24 mouse cellular contexts compared by ENCODE assay signal in genomic region chr11:65006047-65006446, GRCm38 (mm10).
"Had no signal": no experiment of that assay in that cellular context is flagged by ENCODE, and none has a peak within 500 bp of the region (broad histone marks: within the 10 kb centered on the region; RNA-seq: fewer than 3 reads in every experiment).

No protein-coding gene starts in this region.

- H3K4me2 ChIP-seq: heart, embryonic 11.5 days; heart, embryonic 13.5 days; heart, embryonic 15.5 days; hindbrain, embryonic 14.5 days; intestine, embryonic 15.5 days; limb, embryonic 12.5 days had no signal

- H3K27me3 ChIP-seq: heart, embryonic 13.5 days; heart, embryonic 15.5 days; intestine, embryonic 15.5 days; limb, embryonic 12.5 days had no signal

- H3K9ac ChIP-seq: forebrain, postnatal 0 days; heart, embryonic 13.5 days; heart, embryonic 15.5 days; hindbrain, embryonic 14.5 days; intestine, embryonic 15.5 days; limb, embryonic 12.5 days had no signal

- H3K27ac ChIP-seq: heart, adult 2 months; heart, embryonic 13.5 days; heart, embryonic 15.5 days; hindbrain, embryonic 14.5 days; intestine, embryonic 15.5 days; left cerebral cortex, adult 2 months; limb, embryonic 10.5 days; limb, embryonic 12.5 days had no signal

- H3K4me3 ChIP-seq: heart, adult 2 months; heart, embryonic 13.5 days; heart, embryonic 15.5 days; intestine, embryonic 15.5 days; left cerebral cortex, adult 2 months; limb, embryonic 10.5 days; limb, embryonic 12.5 days had no signal

- ATAC-seq: hindbrain, embryonic 16.5 days; inflammation-experienced regulatory T-cells, adult 6 months; intestine, embryonic 15.5 days; intestine, postnatal 0 days had no signal

- H3K9me3 ChIP-seq: heart, embryonic 13.5 days; heart, embryonic 15.5 days; intestine, embryonic 15.5 days; limb, embryonic 10.5 days; limb, embryonic 12.5 days had no signal

- DNase-seq: forebrain, postnatal 0 days; gastrocnemius, postnatal 14 days; gastrocnemius, postnatal 36 days; heart, adult 11 months; heart, adult 2 months; heart, postnatal 14 days; heart, postnatal 36 days; kidney, adult 18-20 months; kidney, adult 8-10 months; kidney, postnatal 10 days; kidney, postnatal 25 days; kidney, postnatal 4 days; layer of hippocampus, adult 9-11 months had no signal

- H3K4me1 ChIP-seq: intestine, embryonic 15.5 days; limb, embryonic 10.5 days; limb, embryonic 12.5 days had no signal
